Mouse (Mus musculus): ENCODE results near the gene Cfap298.

GRCm38 (mm10) chr16:90958301-90959085, 23.6 kb upstream of the Cfap298 start:
- no peak; the same call in 1 of the 2 replicates for TF ChIP-seq CTCF (IDR thresholded peaks at IDR 0.05; ENCODE audit: low read depth)
- no peak for TF ChIP-seq EP300 (optimal IDR thresholded peaks at IDR 0.05)

Measured in stomach, postnatal 0 days (tissue).